Mouse (Mus musculus) C2C12 (cell line): ENCODE results near the gene Hip1. TPM values are rescaled to one million over a fixed set of nuclear protein-coding genes. Genes with fewer than 3 reads are reported as not detected.

ENCODE experiments used
- H3K27me3 ChIP-seq: one replicate; pipeline ENCODE4 v1.6.1; 2011; ENCODE audit not compliant: control insufficient read depth, insufficient read depth, insufficient read length
- H3K36me3 ChIP-seq: one replicate; pipeline ENCODE4 v1.6.1; 2011; ENCODE audit not compliant: control insufficient read depth, insufficient read depth
- H3K4me3 ChIP-seq: one replicate; pipeline ENCODE4 v1.5.1; 2011; ENCODE audit warnings: mild to moderate bottlenecking, control low read depth; ENCODE audit not compliant: poor library complexity, insufficient read depth, severe bottlenecking
- H3K79me2 ChIP-seq: one replicate; pipeline ENCODE4 v1.6.1; 2011; ENCODE audit not compliant: control insufficient read depth, insufficient read depth
- H3K79me3 ChIP-seq: one replicate; pipeline ENCODE4 v1.6.1; 2011; ENCODE audit warnings: low read depth, control low read depth
- H3ac ChIP-seq: one replicate; pipeline ENCODE3; 2011; ENCODE audit warnings: low read depth; ENCODE audit not compliant: control insufficient read depth, insufficient read length
- CEBPB ChIP-seq: IDR thresholded peaks from one replicate; pipeline ENCODE4 v1.6.1; 2011; ENCODE audit warnings: low read depth, mild to moderate bottlenecking, control low read depth, moderate library complexity
- CTCF ChIP-seq: IDR thresholded peaks from one replicate; pipeline ENCODE4 v1.5.1; 2011; ENCODE audit not compliant: control insufficient read depth, insufficient read depth, insufficient read length
- FOSL1 ChIP-seq: IDR thresholded peaks from one replicate; pipeline ENCODE4 v1.8.0; 2011; ENCODE audit warnings: mild to moderate bottlenecking, low read length; ENCODE audit not compliant: poor library complexity, insufficient read depth, severe bottlenecking
- MAX ChIP-seq: IDR thresholded peaks from one replicate; pipeline ENCODE4 v1.6.1; 2011; ENCODE audit warnings: mild to moderate bottlenecking, control low read depth
- MYOD1 ChIP-seq: IDR thresholded peaks from one replicate; pipeline ENCODE4 v1.6.1; 2011; ENCODE audit warnings: low read depth; ENCODE audit not compliant: control insufficient read depth, insufficient read length
- MYOG ChIP-seq: IDR thresholded peaks from one replicate; pipeline ENCODE4 v1.6.1; 2011; ENCODE audit not compliant: control insufficient read depth, insufficient read length; ENCODE audit errors: extremely low read depth
- USF1 ChIP-seq: IDR thresholded peaks from one replicate; pipeline ENCODE4 v1.6.1; 2011; ENCODE audit warnings: low read depth, mild to moderate bottlenecking, control low read depth, moderate library complexity
- polyA plus RNA-seq: library from polyadenylated mRNA; unstranded; fragments of >200 nt; fragmentation: generic; extraction: Trizol; gene quantifications from one replicate; pipeline ENCODE4 v1.2.1, GENCODE M21; 2012; ENCODE audit warnings: missing spikeins

The Hip1 gene
- polyA plus RNA-seq, 1 experiment = 38.2 TPM

DNA sequence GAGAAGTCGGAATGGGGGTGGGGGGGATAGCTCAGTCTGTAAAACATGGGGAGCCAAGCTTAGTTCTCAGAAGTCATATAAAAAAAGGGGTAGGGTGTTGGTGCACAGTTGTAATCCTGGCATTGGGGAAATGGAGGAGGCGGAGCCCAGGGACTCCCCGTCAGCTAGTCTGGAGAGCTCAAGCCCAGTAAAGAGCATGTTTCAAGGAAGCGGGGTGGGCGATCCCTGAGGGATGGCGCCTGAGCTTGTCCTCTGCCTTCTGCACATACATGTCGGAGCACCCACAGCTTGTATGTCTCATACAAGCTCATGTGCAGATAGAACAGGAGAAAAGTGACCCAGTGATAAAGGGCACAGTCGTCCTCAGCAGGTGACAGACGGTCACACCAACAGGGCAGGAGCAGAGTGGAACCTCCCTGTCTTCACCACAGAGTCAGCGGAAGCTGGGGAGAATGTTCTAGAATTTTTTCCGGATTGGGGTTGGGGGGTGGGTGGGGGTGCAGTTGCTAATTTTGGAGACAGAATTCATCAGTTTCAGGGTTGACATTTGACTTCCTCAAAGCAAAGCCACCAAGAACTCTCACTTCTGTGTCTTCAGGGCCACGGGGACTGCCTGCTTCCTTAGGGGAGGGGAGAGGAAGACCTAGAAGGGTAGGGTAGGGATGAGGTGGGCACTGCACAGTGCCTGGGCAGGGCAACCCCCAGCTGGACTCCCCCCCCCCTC, 65.9 kb downstream of the Hip1 start:
- H3K4me3 ChIP-seq = no peak overlapping the region
- no peak overlapping the region for H3ac ChIP-seq

GRCm38 (mm10) chr5:135476199-135476598, 68.7 kb downstream of the Hip1 start:
- Histone ChIP-seq H3K36me3 (no peaks in the 10 kb centered on the region), H3K27me3 (no peaks in the 10 kb centered on the region), H3K79me2 (peaks cover 11% of the 10 kb centered on the region), H3ac (no peak overlapping the region), H3K4me3 (no peak overlapping the region), H3K79me3 (peaks cover 2% of the 10 kb centered on the region)
- TF ChIP-seq MYOD1 (no peak), USF1 (no peak), CTCF (no peak), MAX (no peak), CEBPB (no peak), MYOG (no peak), FOSL1 (no peak)

More for the DNA sequence above, 65.9 kb downstream of the Hip1 start:
- Histone ChIP-seq H3K36me3 (no peaks in the 10 kb centered on the region), H3K79me2 (peaks cover 11% of the 10 kb centered on the region), H3K27me3 (no peaks in the 10 kb centered on the region), H3K79me3 (peaks cover 4% of the 10 kb centered on the region)
- no peak for TF ChIP-seq USF1
- TF ChIP-seq MYOG = no peak
- no peak for TF ChIP-seq CEBPB
- TF ChIP-seq CTCF = no peak
- TF ChIP-seq FOSL1 = no peak
- no peak for TF ChIP-seq MYOD1
- no peak for TF ChIP-seq MAX

DNA sequence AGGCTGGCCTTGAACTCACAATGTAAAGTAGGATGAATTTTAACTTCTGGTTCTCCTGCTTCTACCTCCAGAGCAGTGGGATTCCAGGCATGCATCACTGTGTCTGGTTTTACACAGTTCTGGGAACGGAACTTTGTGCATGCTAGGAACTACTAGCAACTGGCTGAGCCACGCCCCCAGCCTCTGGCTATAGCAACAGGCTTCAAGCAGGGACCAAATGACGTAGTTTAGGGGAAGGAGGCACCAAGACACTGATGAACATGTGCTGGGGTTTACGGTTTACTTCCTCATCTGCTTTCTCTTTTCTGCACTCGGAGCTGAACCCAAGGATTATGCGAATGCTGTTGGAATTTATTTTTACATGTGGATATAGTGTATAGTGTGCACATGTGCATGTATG, 72.5 kb downstream of the Hip1 start:
- no peak overlapping the region for H3K4me3 ChIP-seq
- no peaks in the 10 kb centered on the region for H3K27me3 ChIP-seq
- H3K79me2 ChIP-seq = peaks cover 5% of the 10 kb centered on the region
- peaks cover 2% of the 10 kb centered on the region for H3K79me3 ChIP-seq
- no peak for TF ChIP-seq MYOG
- TF ChIP-seq MAX = no peak
- TF ChIP-seq MYOD1 = no peak
- TF ChIP-seq CTCF = no peak
- TF ChIP-seq USF1 = no peak
- no peaks in the 10 kb centered on the region for H3K36me3 ChIP-seq
- no peak overlapping the region for H3ac ChIP-seq

GRCm38 (mm10) chr5:135471747-135472146, 73.2 kb downstream of the Hip1 start:
- no peaks in the 10 kb centered on the region for H3K27me3 ChIP-seq
- H3K4me3 ChIP-seq = no peak overlapping the region
- no peaks in the 10 kb centered on the region for H3K36me3 ChIP-seq
- H3ac ChIP-seq = no peak overlapping the region
- H3K79me3 ChIP-seq = peaks cover 2% of the 10 kb centered on the region
- peaks cover 4% of the 10 kb centered on the region for H3K79me2 ChIP-seq
- TF ChIP-seq FOSL1 (no peak), MYOG (no peak), MAX (no peak), MYOD1 (no peak), USF1 (no peak), CTCF (no peak), CEBPB (no peak)

GRCm38 (mm10) chr5:135468280-135468679, 76.6 kb downstream of the Hip1 start:
- H3K79me2 ChIP-seq = no peaks in the 10 kb centered on the region
- no peak overlapping the region for H3ac ChIP-seq
- TF ChIP-seq FOSL1 = no peak
- no peak for TF ChIP-seq CEBPB
- TF ChIP-seq MYOG = no peak
- TF ChIP-seq MAX = no peak
- TF ChIP-seq USF1 = no peak
- no peak for TF ChIP-seq MYOD1
- TF ChIP-seq CTCF = no peak
- peaks cover under 1% of the 10 kb centered on the region for H3K79me3 ChIP-seq
- H3K4me3 ChIP-seq = no peak overlapping the region
- no peaks in the 10 kb centered on the region for H3K36me3 ChIP-seq
- H3K27me3 ChIP-seq = no peaks in the 10 kb centered on the region

DNA sequence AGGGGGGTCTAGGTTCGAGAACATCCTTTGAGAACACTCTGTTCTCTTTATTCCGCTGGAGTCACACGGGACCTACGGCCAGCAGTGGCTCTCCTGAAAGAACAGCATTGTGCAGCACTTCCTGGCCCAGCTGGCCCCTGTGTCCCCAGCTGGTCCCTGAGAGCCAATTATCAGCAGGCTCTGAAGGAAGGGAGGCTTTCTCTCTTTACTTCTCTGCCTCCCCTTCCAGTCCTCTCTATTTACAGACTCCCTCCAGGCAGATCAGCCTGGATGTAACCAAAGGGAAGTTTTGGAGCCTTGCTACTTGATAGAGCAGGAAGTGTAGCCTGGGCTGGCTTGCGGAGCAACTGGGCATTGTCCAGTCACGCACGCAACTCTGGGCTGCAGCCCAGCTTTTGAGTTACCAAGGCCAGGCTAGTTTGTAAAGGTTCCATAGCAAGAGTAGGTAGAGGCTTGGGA, 79.1 kb downstream of the Hip1 start:
- Histone ChIP-seq H3K36me3 (no peaks in the 10 kb centered on the region), H3K79me2 (no peaks in the 10 kb centered on the region), H3K27me3 (no peaks in the 10 kb centered on the region), H3ac (no peak overlapping the region), H3K79me3 (peaks cover 2% of the 10 kb centered on the region), H3K4me3 (no peak overlapping the region)
- no peak for TF ChIP-seq CEBPB
- TF ChIP-seq MYOD1 = no peak
- no peak for TF ChIP-seq MAX
- TF ChIP-seq CTCF = no peak
- TF ChIP-seq MYOG = no peak
- no peak for TF ChIP-seq USF1
- no peak for TF ChIP-seq FOSL1
